Mouse (Mus musculus) hindbrain, embryonic 15.5 days (tissue): ENCODE data around the gene Ttc22. TPM values are rescaled to one million over a fixed set of nuclear protein-coding genes. Genes with fewer than 3 reads are reported as not detected.
A peak's percentile ranks its signal among the peaks of the same experiment; 100 is the strongest.

Experiments used
- ATAC-seq: fragments of 200-750 bp; cut with Nextera tagmentation; 2 replicates; pipeline ENCODE4 v1.8.0; 2017; ENCODE audit warnings: low read depth, moderate number of reproducible peaks, moderate TSS enrichment; ENCODE audit not compliant: low FRiP score
- H3K27ac ChIP-seq: fragments of 300-500 bp; sonication (generic); replicated peaks from 2 replicates; pipeline ENCODE4 v1.5.1; 2015; ENCODE audit warnings: mild to moderate bottlenecking, inconsistent platforms
- H3K27me3 ChIP-seq: fragments of 300-500 bp; sonication (generic); 2 replicates; pipeline ENCODE4 v1.6.1; 2015; ENCODE audit warnings: control low read depth, inconsistent platforms
- H3K36me3 ChIP-seq: fragments of 300-500 bp; sonication (generic); 2 replicates; pipeline ENCODE4 v1.6.1; 2015; ENCODE audit warnings: control low read depth, inconsistent platforms
- H3K4me1 ChIP-seq: fragments of 300-500 bp; sonication (generic); replicated peaks from 2 replicates; pipeline ENCODE4 v1.6.1; 2015; ENCODE audit warnings: control low read depth, inconsistent platforms
- H3K4me2 ChIP-seq: fragments of 300-500 bp; sonication (generic); 2 replicates; pipeline ENCODE4 v1.6.1; 2015; ENCODE audit warnings: moderate library complexity, mild to moderate bottlenecking, inconsistent platforms
- H3K4me3 ChIP-seq: fragments of 300-500 bp; sonication (generic); 2 replicates; pipeline ENCODE4 v1.5.1; 2015; ENCODE audit warnings: mild to moderate bottlenecking, inconsistent platforms
- H3K9ac ChIP-seq: fragments of 300-500 bp; sonication (generic); 2 replicates; pipeline ENCODE4 v1.6.1; 2015; ENCODE audit warnings: inconsistent platforms
- H3K9me3 ChIP-seq: fragments of 300-500 bp; sonication (generic); 2 replicates; pipeline ENCODE4 v1.6.1; 2016; ENCODE audit warnings: control low read depth, inconsistent platforms
- WGBS: fragments of 180-500 bp; shearing (Covaris S2); methylation state at CpG from one replicate; pipeline ENCODE4 v1.1.7; 2015; 5-methylcytosine and 5-hydroxymethylcytosine counted together
- polyA plus RNA-seq: library from polyadenylated mRNA; unstranded; fragments of >200 nt; fragmentation: Nextera tagmentation; extraction: Ambion mirVana; gene quantifications from 2 replicates; pipeline ENCODE4 v1.2.1, GENCODE M21; 2015

Gene Ttc22
- polyA plus RNA-seq, 1 experiment from 2014 or later, result 1.5 TPM

GRCm38 (mm10) chr4:106666546-106666945 lies 44.3 kb downstream of the Ttc22 start:
- Histone ChIP-seq H3K4me3 (no peak overlapping the region), H3K9me3 (no peaks in the 10 kb centered on the region), H3K27me3 (no peaks in the 10 kb centered on the region), H3K36me3 (peaks cover 75% of the 10 kb centered on the region), H3K27ac (no peak overlapping the region), H3K9ac (no peak overlapping the region), H3K4me2 (no peak overlapping the region), H3K4me1 (no peaks in the 10 kb centered on the region)
- WGBS, result 91% methylated on average over 2 of the region's 2 CpGs
- no peak for ATAC-seq

- Histone ChIP-seq H3K4me2 (no peak overlapping the region), H3K27me3 (no peaks in the 10 kb centered on the region), H3K4me1 (peaks cover 8% of the 10 kb centered on the region), H3K9me3 (no peaks in the 10 kb centered on the region), H3K9ac (no peak overlapping the region), H3K4me3 (no peak overlapping the region), H3K27ac (no peak overlapping the region), H3K36me3 (peaks cover 31% of the 10 kb centered on the region)
- ATAC-seq, result no peak
- whole genome bisulfite sequencing, result 84% methylated on average over 5 of the region's 5 CpGs
These were observed 54.5 kb downstream of the Ttc22 start for GRCm38 (mm10) chr4:106676749-106677148.

- H3K4me2 ChIP-seq, result peak within 1 kb of the TSS; percentile 67
- WGBS, result under 1% methylated on average over 43 of the region's 43 CpGs
- H3K27me3 ChIP-seq, result no peaks in the 10 kb centered on the region
- H3K27ac ChIP-seq, result no peak within 1 kb of the TSS
- ATAC-seq, result peak; percentile 94
- H3K9me3 ChIP-seq, result no peaks in the 10 kb centered on the region
- peak within 1 kb of the TSS; percentile 55 for H3K9ac ChIP-seq
- peak within 1 kb of the TSS; percentile 53 for H3K4me3 ChIP-seq
- peaks cover 8% of the 10 kb centered on the region for H3K4me1 ChIP-seq
- peaks cover 13% of the 10 kb centered on the region for H3K36me3 ChIP-seq
These were observed 56.3 kb downstream of the Ttc22 start, which contains the start of gene Ttc4 for GRCm38 (mm10) chr4:106678442-106679118. Ttc4 (minus strand) TSS chr4:106678944.

- Histone ChIP-seq H3K4me1 (peaks cover 8% of the 10 kb centered on the region), H3K9me3 (no peaks in the 10 kb centered on the region), H3K4me3 (peak overlapping the region; percentile 53), H3K27ac (no peak overlapping the region), H3K4me2 (peak overlapping the region; percentile 67), H3K9ac (no peak overlapping the region), H3K36me3 (peaks cover 11% of the 10 kb centered on the region), H3K27me3 (no peaks in the 10 kb centered on the region)
- WGBS, result 49% methylated on average over 3 of the region's 3 CpGs
- ATAC-seq, result peak; percentile 43
These were observed 56.9 kb downstream of the Ttc22 start for GRCm38 (mm10) chr4:106679152-106679551.

- Histone ChIP-seq H3K27ac (no peak overlapping the region), H3K4me2 (no peak overlapping the region), H3K9ac (no peak overlapping the region), H3K9me3 (no peaks in the 10 kb centered on the region), H3K27me3 (no peaks in the 10 kb centered on the region), H3K4me3 (no peak overlapping the region), H3K4me1 (peaks cover 8% of the 10 kb centered on the region), H3K36me3 (peaks cover 7% of the 10 kb centered on the region; the same call in 1 of the 2 replicates)
- ATAC-seq, result no peak
- WGBS, result 49% methylated on average over 2 of the region's 2 CpGs
These were observed 58.7 kb downstream of the Ttc22 start for GRCm38 (mm10) chr4:106680955-106681354.

- no peak overlapping the region for H3K9ac ChIP-seq
- ATAC-seq, result no peak
- 58% methylated on average over 3 of the region's 3 CpGs for WGBS
These were observed 66.5 kb downstream of the Ttc22 start for GRCm38 (mm10) chr4:106688636-106689296.

More at GRCm38 (mm10) chr4:106688636-106689296, 66.5 kb downstream of the Ttc22 start:
- Histone ChIP-seq H3K4me3 (no peak overlapping the region), H3K27ac (no peak overlapping the region), H3K27me3 (no peaks in the 10 kb centered on the region), H3K9me3 (no peaks in the 10 kb centered on the region), H3K4me2 (no peak overlapping the region), H3K36me3 (no peaks in the 10 kb centered on the region), H3K4me1 (no peaks in the 10 kb centered on the region)

Other genes starting within 250 kb of the Ttc22 start
- gene Pcsk9, start 158.1 kb upstream of the Ttc22 start, polyA plus RNA-seq, result 7.4 and 11.7 TPM in 2 replicates
- 0.09 TPM in 1 of 2 replicates, not detected in the other for gene Bsnd, start 130.1 kb upstream of the Ttc22 start, polyA plus RNA-seq
- 5.2 and 7.1 TPM in 2 replicates for gene Dhcr24, start 61.4 kb upstream of the Ttc22 start, polyA plus RNA-seq
- not detected in 2 replicates for gene Lexm, start 5.2 kb upstream of the Ttc22 start, polyA plus RNA-seq
- gene Pars2, start 28.6 kb downstream of the Ttc22 start, polyA plus RNA-seq, result 9.6 and 10.3 TPM in 2 replicates
- 131 and 153 TPM in 2 replicates for gene Ttc4, start 56.5 kb downstream of the Ttc22 start, polyA plus RNA-seq
- 0.21 and 1.5 TPM in 2 replicates for gene Mroh7, start 108.5 kb downstream of the Ttc22 start, polyA plus RNA-seq
- gene Fam151a, start 111.5 kb downstream of the Ttc22 start, polyA plus RNA-seq, result not detected in 2 replicates
- 2.1 and 2.4 TPM in 2 replicates for gene Acot11, start 182.6 kb downstream of the Ttc22 start, polyA plus RNA-seq